Mouse (Mus musculus): Measurements from ENCODE around the gene Shisa2. TPM values are rescaled to one million over a fixed set of nuclear protein-coding genes. Genes with fewer than 3 reads are reported as not detected.

The Shisa2 gene
- polyA plus RNA-seq, 1 experiment, result not detected

- Histone ChIP-seq H3K4me1 (peaks cover 45% of the 10 kb centered on the region), H3K27me3 (replicated peaks) (peaks cover 20% of the 10 kb centered on the region), H3K36me3 (replicated peaks; ENCODE audit: low read length) (no peaks in the 10 kb centered on the region), H3K4me3 (replicated peaks) (no peak overlapping the region), H3K9me3 (no peaks in the 10 kb centered on the region)
- TF ChIP-seq GATA1 (IDR thresholded peaks at IDR 0.05; ENCODE audit: borderline replicate concordance, low read length), result no peak
- TF ChIP-seq FLI1 (IDR thresholded peaks at IDR 0.05; ENCODE audit: low read length), result no peak
These were observed 19.8 kb downstream of the Shisa2 start for GRCm38 (mm10) chr14:59644896-59645295.

GRCm38 (mm10) chr14:59646826-59647697, 22.0 kb downstream of the Shisa2 start:
- H3K36me3 ChIP-seq (replicated peaks; ENCODE audit: low read length), result no peaks in the 10 kb centered on the region
- peaks cover 38% of the 10 kb centered on the region for H3K4me1 ChIP-seq
- H3K9me3 ChIP-seq, result no peaks in the 10 kb centered on the region
- H3K4me3 ChIP-seq (replicated peaks), result peak overlapping the region; percentile 53
- peaks cover 17% of the 10 kb centered on the region for H3K27me3 ChIP-seq (replicated peaks)
- no peak for TF ChIP-seq GATA1 (IDR thresholded peaks at IDR 0.05; ENCODE audit: borderline replicate concordance, low read length)
- TF ChIP-seq FLI1 (IDR thresholded peaks at IDR 0.05; ENCODE audit: low read length), result no peak

GRCm38 (mm10) chr14:59648611-59649010, 23.5 kb downstream of the Shisa2 start:
- TF ChIP-seq GATA1 (IDR thresholded peaks at IDR 0.05; ENCODE audit: borderline replicate concordance, low read length) (no peak), FLI1 (IDR thresholded peaks at IDR 0.05; ENCODE audit: low read length) (no peak)
- H3K9me3 ChIP-seq, result no peaks in the 10 kb centered on the region
- peaks cover 22% of the 10 kb centered on the region for H3K4me1 ChIP-seq
- H3K4me3 ChIP-seq (replicated peaks), result no peak overlapping the region
- H3K36me3 ChIP-seq (replicated peaks; ENCODE audit: low read length), result no peaks in the 10 kb centered on the region
- H3K27me3 ChIP-seq (replicated peaks), result peaks cover 12% of the 10 kb centered on the region

- Histone ChIP-seq H3K9me3 (no peaks in the 10 kb centered on the region), H3K4me3 (replicated peaks) (no peak overlapping the region), H3K36me3 (replicated peaks; ENCODE audit: low read length) (no peaks in the 10 kb centered on the region), H3K27me3 (replicated peaks) (peaks cover 9% of the 10 kb centered on the region), H3K4me1 (peaks cover 15% of the 10 kb centered on the region)
- TF ChIP-seq GATA1 (IDR thresholded peaks at IDR 0.05; ENCODE audit: borderline replicate concordance, low read length), result no peak
These were observed 24.2 kb downstream of the Shisa2 start for GRCm38 (mm10) chr14:59649337-59649736.

GRCm38 (mm10) chr14:59656591-59656990, 31.5 kb downstream of the Shisa2 start:
- TF ChIP-seq GATA1 (IDR thresholded peaks at IDR 0.05; ENCODE audit: borderline replicate concordance, low read length) (no peak), FLI1 (IDR thresholded peaks at IDR 0.05; ENCODE audit: low read length) (no peak)
- H3K4me1 ChIP-seq, result no peaks in the 10 kb centered on the region
- H3K27me3 ChIP-seq (replicated peaks), result peaks cover 4% of the 10 kb centered on the region
- no peaks in the 10 kb centered on the region for H3K36me3 ChIP-seq (replicated peaks; ENCODE audit: low read length)
- 0 out of 2 replicates have a peak, but pooled peaks cover 8% of the 10 kb centered on the region for H3K9me3 ChIP-seq
- no peak overlapping the region for H3K4me3 ChIP-seq (replicated peaks)

- Histone ChIP-seq H3K27me3 (replicated peaks) (peaks cover 4% of the 10 kb centered on the region), H3K9me3 (0 out of 2 replicates have a peak, but pooled peaks cover 8% of the 10 kb centered on the region), H3K36me3 (replicated peaks; ENCODE audit: low read length) (no peaks in the 10 kb centered on the region), H3K4me1 (no peaks in the 10 kb centered on the region), H3K4me3 (replicated peaks) (no peak overlapping the region)
- no peak for TF ChIP-seq GATA1 (IDR thresholded peaks at IDR 0.05; ENCODE audit: borderline replicate concordance, low read length)
- no peak for TF ChIP-seq FLI1 (IDR thresholded peaks at IDR 0.05; ENCODE audit: low read length)
These were observed 32.0 kb downstream of the Shisa2 start for GRCm38 (mm10) chr14:59657098-59657497.

- TF ChIP-seq FLI1 (IDR thresholded peaks at IDR 0.05; ENCODE audit: low read length) (no peak), GATA1 (IDR thresholded peaks at IDR 0.05; ENCODE audit: borderline replicate concordance, low read length) (no peak)
- Histone ChIP-seq H3K27me3 (replicated peaks) (peaks cover 6% of the 10 kb centered on the region), H3K4me1 (no peaks in the 10 kb centered on the region), H3K36me3 (replicated peaks; ENCODE audit: low read length) (no peaks in the 10 kb centered on the region), H3K4me3 (replicated peaks) (no peak overlapping the region), H3K9me3 (no peaks in the 10 kb centered on the region)
These were observed 47.9 kb downstream of the Shisa2 start for GRCm38 (mm10) chr14:59672893-59673515.

GRCm38 (mm10) chr14:59674556-59674955, 49.4 kb downstream of the Shisa2 start:
- no peaks in the 10 kb centered on the region for H3K36me3 ChIP-seq (replicated peaks; ENCODE audit: low read length)
- no peak for TF ChIP-seq FLI1 (IDR thresholded peaks at IDR 0.05; ENCODE audit: low read length)
- TF ChIP-seq GATA1 (IDR thresholded peaks at IDR 0.05; ENCODE audit: borderline replicate concordance, low read length), result no peak
- H3K9me3 ChIP-seq, result no peaks in the 10 kb centered on the region

GRCm38 (mm10) chr14:59675330-59675729, 50.2 kb downstream of the Shisa2 start:
- Histone ChIP-seq H3K4me3 (replicated peaks) (no peak overlapping the region), H3K36me3 (replicated peaks; ENCODE audit: low read length) (no peaks in the 10 kb centered on the region), H3K9me3 (no peaks in the 10 kb centered on the region), H3K4me1 (no peaks in the 10 kb centered on the region), H3K27me3 (replicated peaks) (peaks cover 6% of the 10 kb centered on the region)
- TF ChIP-seq GATA1 (IDR thresholded peaks at IDR 0.05; ENCODE audit: borderline replicate concordance, low read length), result no peak

More at GRCm38 (mm10) chr14:59674556-59674955, 49.4 kb downstream of the Shisa2 start:
- no peak overlapping the region for H3K4me3 ChIP-seq (replicated peaks)
- peaks cover 6% of the 10 kb centered on the region for H3K27me3 ChIP-seq (replicated peaks)
- no peaks in the 10 kb centered on the region for H3K4me1 ChIP-seq

GRCm38 (mm10) chr14:59677598-59678003, 52.5 kb downstream of the Shisa2 start:
- H3K9me3 ChIP-seq, result no peaks in the 10 kb centered on the region
- H3K36me3 ChIP-seq (replicated peaks; ENCODE audit: low read length), result no peaks in the 10 kb centered on the region
- H3K27me3 ChIP-seq (replicated peaks), result peaks cover 11% of the 10 kb centered on the region
- TF ChIP-seq FLI1 (IDR thresholded peaks at IDR 0.05; ENCODE audit: low read length) (no peak), GATA1 (IDR thresholded peaks at IDR 0.05; ENCODE audit: borderline replicate concordance, low read length) (no peak)
- no peaks in the 10 kb centered on the region for H3K4me1 ChIP-seq
- H3K4me3 ChIP-seq (replicated peaks), result no peak overlapping the region

Other genes with a start within 250 kb of the Shisa2 start
- gene Phf11c, start 229.9 kb upstream of the Shisa2 start, polyA plus RNA-seq (2012; ENCODE audit: insufficient read depth, low replicate concordance), result not detected in 2 replicates
- 1.4 TPM in 1 of 2 replicates, not detected in the other for gene Setdb2, start 184.4 kb upstream of the Shisa2 start, polyA plus RNA-seq (2012; ENCODE audit: insufficient read depth, low replicate concordance)
- 2.5 TPM in 1 of 2 replicates, not detected in the other for gene Cab39l, start 184.3 kb upstream of the Shisa2 start, polyA plus RNA-seq (2012; ENCODE audit: insufficient read depth, low replicate concordance)
- 12.5 TPM in 1 of 2 replicates, not detected in the other for gene Cdadc1, start 27.3 kb upstream of the Shisa2 start, polyA plus RNA-seq (2012; ENCODE audit: insufficient read depth, low replicate concordance)